Mouse (Mus musculus) lung, embryonic 16.5 days (tissue): ENCODE results near the gene Slc43a2. TPM values are rescaled to one million over a fixed set of nuclear protein-coding genes. Genes with fewer than 3 reads are reported as not detected.

Experiments used
- ATAC-seq: fragments of 200-750 bp; cut with Nextera tagmentation; 2 replicates; pipeline ENCODE4 v1.8.0; 2017; ENCODE audit warnings: low read depth, mild to moderate bottlenecking, moderate library complexity
- H3K27ac ChIP-seq: fragments of 300-500 bp; sonication (generic); 2 replicates; pipeline ENCODE4 v1.5.1; 2014; ENCODE audit warnings: mild to moderate bottlenecking, control low read depth, low read length
- H3K27me3 ChIP-seq: fragments of 300-500 bp; sonication (generic); 2 replicates; pipeline ENCODE4 v1.6.1; 2014; ENCODE audit warnings: low read depth, low read length, mixed read lengths; ENCODE audit not compliant: control insufficient read depth, insufficient read depth
- H3K36me3 ChIP-seq: fragments of 300-500 bp; sonication (generic); 2 replicates; pipeline ENCODE4 v1.6.1; 2014; ENCODE audit warnings: low read length; ENCODE audit not compliant: control insufficient read depth, insufficient read depth
- H3K4me1 ChIP-seq: fragments of 300-500 bp; sonication (generic); replicated peaks from 2 replicates; pipeline ENCODE4 v1.6.1; 2014; ENCODE audit warnings: low read length, mixed read lengths; ENCODE audit not compliant: control insufficient read depth, insufficient read depth
- H3K4me2 ChIP-seq: fragments of 300-500 bp; sonication (generic); 2 replicates; pipeline ENCODE4 v1.6.1; 2014; ENCODE audit warnings: low read depth, low read length, control low read depth
- H3K4me3 ChIP-seq: fragments of 300-500 bp; sonication (generic); 2 replicates; pipeline ENCODE4 v1.5.1; 2014; ENCODE audit warnings: mild to moderate bottlenecking, low read length, control low read depth
- H3K9ac ChIP-seq: fragments of 300-500 bp; sonication (generic); 2 replicates; pipeline ENCODE4 v1.6.1; 2014; ENCODE audit warnings: low read length, control low read depth
- H3K9me3 ChIP-seq: fragments of 300-500 bp; sonication (generic); 2 replicates; pipeline ENCODE4 v1.6.1; 2016; ENCODE audit warnings: low read length; ENCODE audit not compliant: control insufficient read depth
- WGBS: fragments of 180-500 bp; shearing (Covaris S2); extraction: QIAGEN DNeasy Blood & Tissue Kit; methylation state at CpG from one replicate; pipeline ENCODE4 v1.1.7; 2014; 5-methylcytosine and 5-hydroxymethylcytosine counted together
- polyA plus RNA-seq: library from polyadenylated mRNA; unstranded; fragments of >200 nt; fragmentation: Nextera tagmentation; extraction: Ambion mirVana; gene quantifications from 2 replicates; pipeline ENCODE4 v1.2.1, GENCODE M21; 2015

Gene Slc43a2
- polyA plus RNA-seq, 1 experiment from 2014 or later = 7.4 TPM

GRCm38 (mm10) chr11:75566276-75567196 is 35.0 kb downstream of the Slc43a2 start:
- no peak overlapping the region for H3K4me2 ChIP-seq
- no peaks in the 10 kb centered on the region for H3K36me3 ChIP-seq
- H3K27me3 ChIP-seq = no peaks in the 10 kb centered on the region
- no peak overlapping the region for H3K9ac ChIP-seq
- peak overlapping the region; percentile 56 for H3K27ac ChIP-seq
- WGBS = 53% methylated on average over 13 of the region's 13 CpGs
- H3K4me1 ChIP-seq = peaks cover 11% of the 10 kb centered on the region
- H3K9me3 ChIP-seq = no peaks in the 10 kb centered on the region
- ATAC-seq = peak; percentile 47; the same call in 1 of the 2 replicates
- H3K4me3 ChIP-seq = no peak overlapping the region

GRCm38 (mm10) chr11:75567346-75568114 is 36.0 kb downstream of the Slc43a2 start:
- no peaks in the 10 kb centered on the region for H3K9me3 ChIP-seq
- ATAC-seq = no peak
- H3K4me3 ChIP-seq = no peak overlapping the region
- no peaks in the 10 kb centered on the region for H3K27me3 ChIP-seq
- H3K27ac ChIP-seq = no peak overlapping the region
- H3K9ac ChIP-seq = no peak overlapping the region
- peaks cover 16% of the 10 kb centered on the region for H3K4me1 ChIP-seq
- no peak overlapping the region for H3K4me2 ChIP-seq
- 40% methylated on average over 9 of the region's 9 CpGs for WGBS
- no peaks in the 10 kb centered on the region for H3K36me3 ChIP-seq

GRCm38 (mm10) chr11:75568115-75568511 is 36.6 kb downstream of the Slc43a2 start:
- Histone ChIP-seq H3K9me3 (no peaks in the 10 kb centered on the region), H3K4me1 (peaks cover 22% of the 10 kb centered on the region), H3K36me3 (no peaks in the 10 kb centered on the region), H3K27me3 (no peaks in the 10 kb centered on the region), H3K4me2 (no peak overlapping the region), H3K27ac (no peak overlapping the region), H3K9ac (no peak overlapping the region), H3K4me3 (no peak overlapping the region)
- WGBS = 83% methylated on average over 6 of the region's 6 CpGs
- ATAC-seq = no peak

- Histone ChIP-seq H3K4me2 (no peak overlapping the region), H3K9ac (no peak overlapping the region), H3K27ac (no peak overlapping the region), H3K9me3 (no peaks in the 10 kb centered on the region), H3K4me1 (peaks cover 20% of the 10 kb centered on the region), H3K27me3 (no peaks in the 10 kb centered on the region), H3K4me3 (no peak overlapping the region), H3K36me3 (no peaks in the 10 kb centered on the region)
- ATAC-seq = no peak
- WGBS = 85% methylated on average over 12 of the region's 12 CpGs
These were observed 37.5 kb downstream of the Slc43a2 start for GRCm38 (mm10) chr11:75568962-75569361.

DNA sequence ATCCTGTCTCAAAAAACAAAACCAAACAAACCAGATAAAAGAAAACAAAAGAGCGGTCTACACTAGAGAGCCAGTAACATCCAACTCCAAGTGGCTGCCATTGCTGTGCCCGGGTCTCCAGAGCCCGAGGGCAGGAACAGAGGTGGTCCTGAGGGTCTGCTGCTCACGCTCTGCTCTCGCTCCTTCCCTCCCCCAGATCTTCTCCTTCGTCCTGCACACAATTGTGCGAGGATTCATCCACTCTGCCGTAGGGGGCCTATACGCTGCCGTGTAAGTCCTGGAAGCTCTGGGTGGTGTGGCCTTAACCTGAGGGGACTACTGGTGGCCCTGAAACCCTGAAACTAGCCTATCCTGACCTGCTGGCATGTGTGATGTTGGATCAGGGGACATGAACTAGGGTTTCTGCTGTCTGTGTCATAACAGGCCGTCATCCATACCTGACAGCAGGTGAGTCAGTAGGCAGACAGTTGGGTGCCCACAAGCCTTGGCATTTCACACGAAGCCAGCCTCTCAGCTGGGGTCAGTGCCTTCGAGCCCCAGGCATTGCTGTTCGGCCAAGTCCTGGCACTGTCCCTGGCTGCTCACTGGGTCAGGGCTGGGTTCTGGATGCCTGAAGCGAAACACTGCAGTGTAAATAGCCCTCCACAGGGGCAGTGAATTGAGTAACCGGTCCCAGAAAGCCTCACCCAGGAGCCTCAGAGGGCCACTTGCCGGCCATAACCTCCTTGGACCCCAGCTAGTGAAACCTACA is 39.1 kb downstream of the Slc43a2 start:
- ATAC-seq = no peak
- Histone ChIP-seq H3K27ac (no peak overlapping the region), H3K4me3 (no peak overlapping the region), H3K36me3 (no peaks in the 10 kb centered on the region), H3K4me1 (peaks cover 19% of the 10 kb centered on the region), H3K9me3 (no peaks in the 10 kb centered on the region), H3K4me2 (no peak overlapping the region), H3K9ac (no peak overlapping the region), H3K27me3 (no peaks in the 10 kb centered on the region)
- WGBS = 87% methylated on average over 17 of the region's 17 CpGs

DNA sequence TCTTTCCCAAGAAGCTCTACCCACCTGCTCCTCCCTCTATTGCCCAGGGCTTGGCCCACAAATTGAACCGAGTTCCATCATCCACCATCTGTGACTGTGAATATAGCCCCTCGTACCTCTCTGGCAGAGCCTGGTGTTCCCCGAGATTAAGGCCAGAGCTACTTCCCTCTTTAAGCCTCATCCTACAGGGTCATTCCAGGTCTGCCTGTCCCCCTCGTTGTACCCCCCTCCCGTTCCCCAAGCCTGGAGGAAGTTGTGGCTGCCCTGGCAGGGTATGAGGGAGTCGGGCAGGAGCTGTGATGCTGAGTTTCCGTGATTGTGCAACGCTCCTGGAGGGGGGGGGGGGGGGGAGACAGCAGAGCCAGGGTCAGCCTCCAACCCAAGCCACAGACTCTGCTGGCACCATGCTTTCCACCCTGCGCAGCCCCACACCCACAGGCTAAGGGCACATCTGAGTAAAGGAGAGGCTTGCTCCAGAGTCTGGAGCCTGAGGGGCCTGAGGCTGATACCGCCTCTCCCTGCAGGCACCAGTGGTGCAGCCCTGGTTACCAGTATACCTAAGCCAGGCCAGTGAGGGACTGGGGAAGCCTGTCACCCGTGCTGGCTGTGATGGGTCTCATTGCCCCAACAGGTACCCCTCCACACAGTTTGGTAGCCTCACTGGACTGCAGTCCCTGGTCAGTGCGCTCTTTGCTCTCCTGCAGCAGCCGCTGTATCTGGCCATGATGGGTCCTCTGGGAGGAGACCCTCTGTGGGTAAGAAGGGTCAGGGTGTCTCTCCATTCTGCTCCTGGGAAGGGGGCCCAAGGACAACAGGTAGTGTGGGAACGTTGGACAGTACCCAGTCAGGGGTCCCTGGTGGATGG is 39.9 kb downstream of the Slc43a2 start:
- H3K4me2 ChIP-seq = no peak overlapping the region
- H3K9ac ChIP-seq = 0 out of 2 replicates have a peak overlapping the region, but pooled peaks have one; percentile 6
- no peak overlapping the region for H3K4me3 ChIP-seq
- H3K9me3 ChIP-seq = no peaks in the 10 kb centered on the region
- peaks cover 12% of the 10 kb centered on the region for H3K4me1 ChIP-seq
- H3K27ac ChIP-seq = no peak overlapping the region
- WGBS = 52% methylated on average over 14 of the region's 14 CpGs
- H3K36me3 ChIP-seq = no peaks in the 10 kb centered on the region
- ATAC-seq = peak; percentile 21; the same call in 1 of the 2 replicates
- no peaks in the 10 kb centered on the region for H3K27me3 ChIP-seq

DNA sequence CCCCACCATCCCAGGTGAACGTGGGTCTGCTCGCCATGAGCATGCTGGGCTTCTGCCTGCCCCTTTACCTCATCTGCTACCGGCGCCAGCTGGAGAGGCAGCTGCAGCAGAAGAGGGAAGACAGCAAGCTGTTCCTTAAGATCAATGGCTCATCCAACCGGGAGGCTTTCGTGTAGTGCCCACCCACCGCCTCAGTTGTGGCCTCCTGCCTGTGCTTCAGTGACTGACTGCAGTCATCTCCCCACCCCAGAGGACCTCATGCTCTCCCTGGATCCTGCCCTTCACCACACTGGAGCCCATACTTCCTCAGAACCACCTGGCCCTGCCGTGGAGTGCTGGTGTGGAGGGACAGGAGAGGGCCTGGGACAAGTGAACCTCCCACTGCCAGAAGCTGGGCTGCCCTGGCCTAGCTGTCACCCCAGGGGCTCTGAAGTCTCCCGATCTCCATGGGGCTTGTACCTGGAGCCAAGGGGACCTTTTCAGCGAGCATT is 40.9 kb downstream of the Slc43a2 start:
- peak overlapping the region; percentile 50 for H3K9ac ChIP-seq
- 18% methylated on average over 10 of the region's 10 CpGs for WGBS
- H3K4me1 ChIP-seq = peaks cover 12% of the 10 kb centered on the region
- H3K36me3 ChIP-seq = no peaks in the 10 kb centered on the region
- ATAC-seq = no peak
- H3K4me3 ChIP-seq = no peak overlapping the region
- peak overlapping the region; percentile 23 for H3K27ac ChIP-seq
- no peaks in the 10 kb centered on the region for H3K9me3 ChIP-seq
- H3K4me2 ChIP-seq = no peak overlapping the region; the same call in 1 of the 2 replicates
- no peaks in the 10 kb centered on the region for H3K27me3 ChIP-seq
